Mouse (Mus musculus) hindbrain, embryonic 16.5 days (tissue): Measurements from ENCODE around the gene Sdhd. TPM values are rescaled to one million over a fixed set of nuclear protein-coding genes. Genes with fewer than 3 reads are reported as not detected.
"Not testable (repeated sequence)": the region's sequence is repeated elsewhere in the genome, so short reads cannot be mapped to it uniquely, and the experiment has no call there.

Experiments
- ATAC-seq: fragments of 200-750 bp; cut with Nextera tagmentation; 2 replicates; pipeline ENCODE4 v1.8.0; 2017; ENCODE audit warnings: moderate TSS enrichment, moderate library complexity
- H3K27ac ChIP-seq: fragments of 300-500 bp; sonication (generic); 2 replicates; pipeline ENCODE4 v1.5.1; 2014; ENCODE audit warnings: low read depth, mild to moderate bottlenecking, control low read depth, low read length, moderate library complexity
- H3K27me3 ChIP-seq: fragments of 300-500 bp; sonication (generic); replicated peaks from 2 replicates; pipeline ENCODE4 v1.6.1; 2014; ENCODE audit warnings: low read length; ENCODE audit not compliant: control insufficient read depth, insufficient read depth
- H3K36me3 ChIP-seq: fragments of 300-500 bp; sonication (generic); 2 replicates; pipeline ENCODE4 v1.6.1; 2014; ENCODE audit warnings: mild to moderate bottlenecking, low read length, moderate library complexity, mixed read lengths; ENCODE audit not compliant: control insufficient read depth, insufficient read depth
- H3K4me1 ChIP-seq: fragments of 300-500 bp; sonication (generic); 2 replicates; pipeline ENCODE4 v1.6.1; 2014; ENCODE audit warnings: low read depth, low read length; ENCODE audit not compliant: control insufficient read depth, insufficient read depth
- H3K4me2 ChIP-seq: fragments of 300-500 bp; sonication (generic); 2 replicates; pipeline ENCODE4 v1.6.1; 2014; ENCODE audit warnings: mild to moderate bottlenecking, low read length, control low read depth, moderate library complexity
- H3K4me3 ChIP-seq: fragments of 300-500 bp; sonication (generic); 2 replicates; pipeline ENCODE4 v1.5.1; 2014; ENCODE audit warnings: mild to moderate bottlenecking, low read length, control low read depth, moderate library complexity
- H3K9ac ChIP-seq: fragments of 300-500 bp; sonication (generic); 2 replicates; pipeline ENCODE4 v1.6.1; 2014; ENCODE audit warnings: low read depth, mild to moderate bottlenecking, control low read depth, low read length, moderate library complexity
- H3K9me3 ChIP-seq: fragments of 300-500 bp; sonication (generic); 2 replicates; pipeline ENCODE4 v1.6.1; 2014; ENCODE audit warnings: mild to moderate bottlenecking, low read length, moderate library complexity; ENCODE audit not compliant: control insufficient read depth
- WGBS: fragments of 180-500 bp; shearing (Covaris S2); extraction: QIAGEN DNeasy Blood & Tissue Kit; methylation state at CpG from one replicate; pipeline ENCODE4 v1.1.7; 2014; 5-methylcytosine and 5-hydroxymethylcytosine counted together
- polyA plus RNA-seq: library from polyadenylated mRNA; unstranded; fragments of >200 nt; fragmentation: Nextera tagmentation; extraction: Ambion mirVana; gene quantifications from 2 replicates; pipeline ENCODE4 v1.2.1, GENCODE M21; 2015

Gene Sdhd
- 283 and 319 TPM in 2 replicates for polyA plus RNA-seq

DNA sequence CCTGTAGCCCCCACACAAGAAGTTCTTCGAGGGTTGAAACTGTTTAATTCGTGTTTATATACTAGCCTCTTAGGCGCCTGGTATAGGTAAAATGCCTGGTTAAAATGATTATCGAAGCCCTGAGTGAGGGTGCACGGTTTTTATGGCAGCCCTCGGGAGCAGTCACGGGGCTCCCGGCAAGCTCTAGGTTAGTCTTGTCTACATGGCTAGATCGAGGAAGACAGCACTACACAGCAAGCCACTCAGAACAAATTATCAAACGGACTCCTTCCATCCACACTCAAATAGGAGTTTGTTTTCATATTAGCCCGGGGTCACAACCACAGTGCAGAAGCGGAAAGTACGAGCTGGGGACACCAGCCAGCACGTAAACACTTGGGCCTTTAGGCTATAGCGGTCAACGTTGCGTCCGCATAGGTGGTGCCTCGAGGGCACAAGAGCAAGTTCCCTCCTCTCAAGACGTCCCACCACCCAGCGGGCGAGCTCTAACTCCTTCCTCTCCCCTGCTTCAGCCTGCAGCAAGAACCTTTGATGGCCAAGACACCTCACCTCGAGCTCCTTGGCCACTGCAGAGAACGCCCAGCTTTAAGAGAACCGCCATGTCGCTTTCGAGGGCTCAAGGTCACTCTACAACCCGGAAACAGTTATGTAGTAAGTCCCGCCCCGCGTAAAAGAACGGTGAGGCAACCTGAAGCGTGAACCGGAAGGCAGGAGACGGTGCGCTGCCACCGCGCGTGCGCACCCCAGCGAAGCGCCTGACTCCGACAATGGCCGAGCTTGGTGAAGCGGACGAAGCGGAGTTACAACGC is at the start of gene Sdhd, which contains the start of gene Timm8b:
Sdhd (minus strand) TSS at position 624 of the 809 bp plus-strand sequence.
Timm8b (plus strand) TSS at position 722 of the 809 bp plus-strand sequence.
- Histone ChIP-seq H3K27me3 (no peaks in the 10 kb centered on the region), H3K4me2 (peak within 1 kb of the TSS; percentile 94), H3K4me1 (peaks cover 27% of the 10 kb centered on the region), H3K27ac (peak within 1 kb of the TSS; percentile 78), H3K4me3 (peak within 1 kb of the TSS; percentile 81), H3K9ac (peak within 1 kb of the TSS; percentile 78), H3K9me3 (no peaks in the 10 kb centered on the region), H3K36me3 (peaks cover 10% of the 10 kb centered on the region)
- WGBS = under 1% methylated on average over 48 of the region's 48 CpGs
- ATAC-seq = peak; percentile 99

DNA sequence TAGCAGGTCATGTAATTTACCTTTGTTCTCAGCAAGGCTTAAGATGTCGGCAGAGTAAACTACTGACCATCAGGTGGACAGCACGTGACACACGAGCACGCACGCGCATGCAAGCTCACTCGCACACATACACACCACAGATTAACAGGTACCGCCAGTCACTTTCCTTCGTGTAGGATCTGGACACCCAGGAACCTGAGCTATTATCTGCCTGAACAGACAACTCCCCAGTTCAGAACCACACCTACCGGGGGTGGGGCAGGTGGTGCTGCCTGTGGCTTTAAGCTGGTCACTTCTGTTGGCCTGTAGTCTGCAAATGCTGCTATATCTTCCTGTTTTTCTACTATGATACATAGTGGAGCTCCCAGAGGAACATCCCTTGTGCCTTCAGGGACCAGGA is 46.9 kb upstream of the Sdhd start:
- H3K27me3 ChIP-seq = no peaks in the 10 kb centered on the region
- H3K9ac ChIP-seq = no peak overlapping the region
- H3K9me3 ChIP-seq = no peaks in the 10 kb centered on the region
- no peak overlapping the region for H3K4me2 ChIP-seq
- no peak overlapping the region for H3K4me3 ChIP-seq
- ATAC-seq = no peak
- 97% methylated on average over 10 of the region's 10 CpGs for WGBS
- no peak overlapping the region for H3K27ac ChIP-seq
- peaks cover 47% of the 10 kb centered on the region for H3K36me3 ChIP-seq
- H3K4me1 ChIP-seq = no peaks in the 10 kb centered on the region

DNA sequence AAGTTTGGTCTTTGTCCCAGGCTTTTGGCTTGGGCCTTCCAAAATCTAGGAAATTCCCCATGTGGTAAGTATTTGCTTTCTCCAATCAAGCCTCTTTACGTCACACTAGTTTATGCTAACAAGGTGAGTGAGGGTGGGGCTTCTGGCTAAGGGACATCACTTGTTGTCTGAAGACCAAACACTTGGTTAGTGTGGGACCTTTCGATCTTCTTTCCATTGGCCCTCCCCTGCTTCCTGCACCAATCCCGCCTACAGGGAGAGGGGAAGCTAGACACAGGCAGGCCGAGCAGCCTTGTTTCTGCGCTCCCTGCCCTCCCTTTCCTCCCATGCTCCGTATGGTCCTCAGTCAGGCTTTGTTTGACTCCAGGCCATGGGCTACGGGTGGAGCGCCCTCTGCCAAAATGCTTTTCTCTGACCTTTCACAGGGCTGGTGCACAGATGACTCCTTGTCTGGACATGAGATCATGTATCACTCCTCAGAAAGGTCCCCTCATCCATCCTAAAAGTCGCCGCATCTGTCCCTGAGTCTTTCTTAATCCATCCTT is 43.3 kb upstream of the Sdhd start:
- Histone ChIP-seq H3K9ac (no peak overlapping the region), H3K27me3 (no peaks in the 10 kb centered on the region), H3K4me2 (no peak overlapping the region), H3K4me3 (no peak overlapping the region), H3K4me1 (no peaks in the 10 kb centered on the region), H3K9me3 (no peaks in the 10 kb centered on the region), H3K27ac (no peak overlapping the region), H3K36me3 (peaks cover 62% of the 10 kb centered on the region)
- 82% methylated on average over 10 of the region's 10 CpGs for WGBS
- no peak for ATAC-seq

DNA sequence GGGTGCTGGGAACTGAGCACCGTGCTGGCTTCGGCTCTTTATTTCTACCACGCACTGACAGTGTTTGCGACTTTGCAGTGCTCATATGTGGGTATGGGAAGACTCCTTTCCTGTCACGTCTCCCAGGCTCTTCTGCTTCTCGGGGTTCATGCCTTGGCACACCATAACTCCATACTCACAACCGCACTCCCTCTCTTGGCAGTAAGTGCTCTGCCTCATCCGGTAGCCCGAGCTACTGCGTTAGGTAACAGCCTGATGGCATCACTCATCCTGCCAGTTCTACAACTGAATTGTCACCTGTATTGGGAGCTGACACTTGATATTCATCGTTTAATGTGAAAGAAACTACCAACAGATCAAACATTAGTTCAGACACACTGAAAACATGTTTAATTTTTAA is 30.7 kb upstream of the Sdhd start:
- no peaks in the 10 kb centered on the region for H3K4me1 ChIP-seq
- H3K9ac ChIP-seq = no peak overlapping the region
- H3K27ac ChIP-seq = no peak overlapping the region
- ATAC-seq = no peak
- H3K27me3 ChIP-seq = no peaks in the 10 kb centered on the region
- 97% methylated on average over 11 of the region's 11 CpGs for WGBS
- H3K4me3 ChIP-seq = no peak overlapping the region
- peaks cover 19% of the 10 kb centered on the region for H3K36me3 ChIP-seq
- H3K4me2 ChIP-seq = no peak overlapping the region
- H3K9me3 ChIP-seq = no peaks in the 10 kb centered on the region

DNA sequence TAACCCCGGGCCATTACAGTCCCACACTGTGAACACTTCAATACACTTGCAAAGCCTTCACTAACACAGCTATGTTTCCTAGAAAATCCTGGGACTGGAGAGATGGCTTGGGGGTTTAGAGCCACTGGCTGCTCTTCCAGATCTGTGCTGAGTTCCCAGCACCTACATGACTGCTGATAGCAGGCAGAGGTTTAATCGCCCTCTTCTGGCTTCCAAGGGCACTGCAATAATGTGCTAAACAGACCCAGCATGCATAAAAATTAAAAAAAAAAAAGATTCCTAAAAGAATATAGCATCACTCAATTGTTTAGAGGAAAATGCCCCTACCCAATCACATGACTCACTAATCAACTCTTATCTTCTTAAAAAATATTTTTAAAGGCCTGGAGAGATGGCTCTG is 29.4 kb upstream of the Sdhd start:
- 70% methylated on average over 2 of the region's 2 CpGs for WGBS
- Histone ChIP-seq H3K9me3 (no peaks in the 10 kb centered on the region), H3K4me2 (no peak overlapping the region), H3K36me3 (peaks cover 14% of the 10 kb centered on the region), H3K4me1 (no peaks in the 10 kb centered on the region), H3K27ac (no peak overlapping the region), H3K27me3 (no peaks in the 10 kb centered on the region), H3K4me3 (no peak overlapping the region), H3K9ac (no peak overlapping the region)
- ATAC-seq = no peak

DNA sequence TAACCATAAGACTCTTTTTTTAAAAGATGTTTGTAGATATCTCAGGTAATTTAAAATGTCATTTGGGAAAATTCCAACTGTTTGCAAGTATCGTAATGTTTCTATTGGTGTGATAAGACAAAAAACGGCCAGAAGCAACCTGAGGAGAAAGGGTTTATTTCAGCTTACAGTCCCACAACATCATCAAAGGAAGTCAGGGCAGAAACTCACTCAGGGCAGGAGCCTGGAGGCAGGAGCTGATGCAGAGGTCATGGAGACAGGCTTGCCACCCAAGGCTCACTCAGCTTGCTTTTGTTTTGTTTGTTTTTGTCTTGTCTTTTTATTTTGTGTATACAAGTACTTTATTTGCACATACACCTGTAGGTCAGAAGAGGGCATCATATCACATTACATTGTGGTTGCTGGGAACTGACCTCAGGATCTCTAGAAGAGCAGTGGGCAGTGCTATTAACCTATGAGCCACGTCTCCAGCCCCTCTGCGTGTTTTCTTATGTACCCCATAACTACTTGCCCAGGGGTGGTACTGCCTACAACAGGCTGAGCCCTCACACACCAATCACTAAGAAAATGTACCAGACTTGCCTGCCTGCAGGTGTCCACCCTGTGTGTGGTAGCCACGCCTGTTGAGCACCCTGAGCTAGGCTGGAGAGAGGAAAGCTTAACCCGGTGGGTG is 28.5 kb upstream of the Sdhd start:
- no peaks in the 10 kb centered on the region for H3K27me3 ChIP-seq
- H3K9me3 ChIP-seq = no peaks in the 10 kb centered on the region
- WGBS = 95% methylated on average over 6 of the region's 6 CpGs
- H3K4me2 ChIP-seq = no peak overlapping the region
- no peak for ATAC-seq
- H3K9ac ChIP-seq = no peak overlapping the region
- no peak overlapping the region for H3K4me3 ChIP-seq
- peaks cover 14% of the 10 kb centered on the region for H3K36me3 ChIP-seq
- H3K27ac ChIP-seq = no peak overlapping the region
- H3K4me1 ChIP-seq = no peaks in the 10 kb centered on the region

DNA sequence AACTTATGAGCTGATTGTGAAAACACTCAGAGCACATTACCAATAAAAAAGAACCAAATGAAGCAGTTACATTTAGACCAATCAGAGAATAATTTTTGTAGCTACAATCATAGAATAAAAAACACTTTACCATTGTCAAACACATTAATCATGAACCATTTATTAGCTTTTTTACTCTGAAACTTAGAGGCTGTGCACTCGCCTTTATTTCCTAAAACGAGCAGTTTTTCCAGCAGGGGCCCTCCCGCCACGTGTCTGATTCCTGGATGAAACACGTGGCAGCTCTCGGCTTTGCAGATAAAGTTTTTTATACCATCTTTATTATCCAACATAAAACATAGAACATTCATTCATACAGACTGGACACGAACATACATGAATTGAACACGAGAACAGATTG is 27.3 kb upstream of the Sdhd start:
- not testable (repeated sequence) for H3K9ac ChIP-seq, H3K27me3 ChIP-seq, H3K4me1 ChIP-seq, H3K4me3 ChIP-seq, H3K27ac ChIP-seq, H3K9me3 ChIP-seq, ATAC-seq, H3K4me2 ChIP-seq, H3K36me3 ChIP-seq
- 97% methylated on average over 6 of the region's 8 CpGs for WGBS

DNA sequence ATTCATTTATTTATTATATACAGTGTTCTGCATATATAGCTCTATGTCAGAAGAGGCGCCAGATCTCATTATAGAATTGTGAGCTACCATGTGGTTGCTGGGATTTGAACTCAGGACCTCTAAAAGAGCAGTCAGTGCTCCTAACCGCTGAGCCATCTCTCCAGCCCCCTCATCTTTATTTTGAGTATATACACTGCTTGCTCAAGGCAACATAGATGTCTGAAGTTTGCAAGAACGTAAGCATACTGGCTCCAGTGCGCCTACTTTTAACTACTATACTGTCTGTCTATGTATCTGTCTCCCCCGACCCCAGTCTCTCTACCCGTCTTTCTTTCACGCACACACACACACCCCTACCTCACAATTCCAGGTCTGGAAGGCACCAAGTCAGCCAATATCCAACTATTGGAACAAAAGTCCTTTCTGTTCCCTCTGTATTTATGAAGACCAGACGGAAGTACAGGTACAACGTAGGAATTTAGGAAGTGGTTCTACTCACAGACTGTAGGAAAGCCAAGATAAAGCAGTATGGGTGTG is 14.2 kb upstream of the Sdhd start:
- ATAC-seq = no peak
- Histone ChIP-seq H3K9ac (no peak overlapping the region), H3K27ac (no peak overlapping the region), H3K36me3 (peaks cover 14% of the 10 kb centered on the region), H3K9me3 (no peaks in the 10 kb centered on the region), H3K4me2 (peak overlapping the region; percentile 69), H3K4me3 (peak overlapping the region; percentile 90), H3K4me1 (peaks cover 11% of the 10 kb centered on the region), H3K27me3 (no peaks in the 10 kb centered on the region)
- WGBS = 63% methylated on average over 9 of the region's 9 CpGs
